Mouse (Mus musculus): ENCODE measurements around the gene Phlda3. TPM values are rescaled to one million over a fixed set of nuclear protein-coding genes. Genes with fewer than 3 reads are reported as not detected.

Phlda3 gene
- polyA plus RNA-seq, 1 experiment, result 7.6 TPM

- Histone ChIP-seq H3K4me3 (replicated peaks; ENCODE audit: control insufficient read depth, low read depth, low read length) (no peak overlapping the region), H3K4me1 (ENCODE audit: control insufficient read depth, insufficient read depth, low read length) (no peaks in the 10 kb centered on the region), H3K27ac (ENCODE audit: control insufficient read depth, insufficient read depth, low read depth, low read length, poor library complexity) (no peak overlapping the region)
- 15% methylated on average over 4 of the region's 4 CpGs for WGBS
- TF ChIP-seq POLR2A (IDR thresholded peaks at IDR 0.05; ENCODE audit: borderline replicate concordance, control insufficient read depth, low read depth, low read length), result no peak
- no peak for TF ChIP-seq CTCF (IDR thresholded peaks at IDR 0.05; ENCODE audit: control insufficient read depth, insufficient read depth, low read length)
These were observed 51.7 kb downstream of the Phlda3 start for GRCm38 (mm10) chr1:135817595-135817994.

- Histone ChIP-seq H3K4me3 (replicated peaks; ENCODE audit: control insufficient read depth, low read depth, low read length) (no peak within 1 kb of the TSS), H3K4me1 (ENCODE audit: control insufficient read depth, insufficient read depth, low read length) (no peaks in the 10 kb centered on the region), H3K27ac (ENCODE audit: control insufficient read depth, insufficient read depth, low read depth, low read length, poor library complexity) (no peak within 1 kb of the TSS; the same call in 1 of the 2 replicates)
- TF ChIP-seq CTCF (IDR thresholded peaks at IDR 0.05; ENCODE audit: control insufficient read depth, insufficient read depth, low read length), result no peak
- TF ChIP-seq POLR2A (IDR thresholded peaks at IDR 0.05; ENCODE audit: borderline replicate concordance, control insufficient read depth, low read depth, low read length), result no peak
- under 1% methylated on average over 63 of the region's 63 CpGs for WGBS
These were observed 52.7 kb downstream of the Phlda3 start, which contains the start of gene Lad1 for GRCm38 (mm10) chr1:135818481-135819086. Lad1 (plus strand) TSS chr1:135818598.

Other genes with a start within 250 kb of the Phlda3 start
- gene Nav1, start 158.8 kb upstream of the Phlda3 start, polyA plus RNA-seq (2011; ENCODE audit: insufficient read depth, insufficient read length, low replicate concordance, missing spikeins), result 10.9 and 22.7 TPM in 2 replicates
- gene Csrp1, start 46.1 kb upstream of the Phlda3 start, polyA plus RNA-seq (2011; ENCODE audit: insufficient read depth, insufficient read length, low replicate concordance, missing spikeins), result 61.5 and 109 TPM in 2 replicates
- gene Tnni1, start 13.3 kb downstream of the Phlda3 start, polyA plus RNA-seq (2011; ENCODE audit: insufficient read depth, insufficient read length, low replicate concordance, missing spikeins), result not detected in 2 replicates
- 0.77 TPM in 1 of 2 replicates, not detected in the other for gene Lad1, start 52.5 kb downstream of the Phlda3 start, polyA plus RNA-seq (2011; ENCODE audit: insufficient read depth, insufficient read length, low replicate concordance, missing spikeins)
- 0.99 and 2.6 TPM in 2 replicates for gene Tnnt2, start 70.2 kb downstream of the Phlda3 start, polyA plus RNA-seq (2011; ENCODE audit: insufficient read depth, insufficient read length, low replicate concordance, missing spikeins)
- gene Pkp1, start 153.1 kb downstream of the Phlda3 start, polyA plus RNA-seq (2011; ENCODE audit: insufficient read depth, insufficient read length, low replicate concordance, missing spikeins), result 0.32 TPM in 1 of 2 replicates, not detected in the other
- not detected in 2 replicates for gene Igfn1, start 240.2 kb downstream of the Phlda3 start, polyA plus RNA-seq (2011; ENCODE audit: insufficient read depth, insufficient read length, low replicate concordance, missing spikeins)
- gene Tmem9, start 242.0 kb downstream of the Phlda3 start, polyA plus RNA-seq (2011; ENCODE audit: insufficient read depth, insufficient read length, low replicate concordance, missing spikeins), result 24.6 and 28.6 TPM in 2 replicates